Mouse (Mus musculus) ES-Bruce4 (cell line): ENCODE results near the gene Slc22a8. TPM values are rescaled to one million over a fixed set of nuclear protein-coding genes. Genes with fewer than 3 reads are reported as not detected.

ENCODE experiments used
- H3K27ac ChIP-seq: 2 replicates; pipeline ENCODE4 v1.5.1; 2012; ENCODE audit warnings: low read length, inconsistent platforms; ENCODE audit not compliant: insufficient read depth
- H3K27me3 ChIP-seq: 2 replicates; pipeline ENCODE4 v1.6.1; 2012; ENCODE audit warnings: mild to moderate bottlenecking, low read length, inconsistent platforms; ENCODE audit not compliant: control insufficient read depth, poor library complexity, insufficient read depth, severe bottlenecking
- H3K36me3 ChIP-seq: 2 replicates; pipeline ENCODE4 v1.6.1; 2012; ENCODE audit warnings: inconsistent platforms, mild to moderate bottlenecking, low read length, moderate library complexity; ENCODE audit not compliant: control insufficient read depth, poor library complexity, insufficient read depth, severe bottlenecking
- H3K4me1 ChIP-seq: one replicate; pipeline ENCODE4 v1.8.1; 2011; ENCODE audit warnings: low read length; ENCODE audit not compliant: control insufficient read depth, insufficient read depth
- H3K4me3 ChIP-seq: 2 replicates; pipeline ENCODE4 v1.5.1; 2011; ENCODE audit warnings: low read depth, mild to moderate bottlenecking, low read length
- H3K9ac ChIP-seq: 2 replicates; pipeline ENCODE4 v1.6.1; 2012; ENCODE audit warnings: low read depth, mild to moderate bottlenecking, inconsistent platforms; ENCODE audit not compliant: poor library complexity, severe bottlenecking
- H3K9me3 ChIP-seq: replicated peaks from 2 replicates; pipeline ENCODE4 v1.6.1; 2012; ENCODE audit warnings: mild to moderate bottlenecking, low read length, inconsistent platforms; ENCODE audit not compliant: control insufficient read depth, poor library complexity, insufficient read depth, severe bottlenecking
- CTCF ChIP-seq: IDR thresholded peaks from one replicate; pipeline ENCODE4 v1.8.1; 2011; ENCODE audit warnings: low read depth, low read length
- EP300 ChIP-seq: IDR thresholded peaks from 2 replicates; pipeline ENCODE4 v1.6.1; 2011; ENCODE audit warnings: low read depth, low read length; ENCODE audit not compliant: insufficient read depth
- POLR2A ChIP-seq: IDR thresholded peaks from one replicate; pipeline ENCODE4 v1.8.1; 2011; ENCODE audit warnings: low read length; ENCODE audit not compliant: insufficient read depth
- polyA plus RNA-seq: library from polyadenylated mRNA; stranded (reverse); fragments of >200 nt; gene quantifications from 2 replicates; pipeline ENCODE4 v1.2.4, GENCODE M21; 2011; ENCODE audit warnings: low read depth; ENCODE audit not compliant: missing spikeins, insufficient read depth, insufficient read length

Slc22a8 gene
- polyA plus RNA-seq, 1 experiment, result not detected

GRCm38 (mm10) chr19:8632029-8632428 is 41.0 kb downstream of the Slc22a8 start:
- no peak overlapping the region for H3K9ac ChIP-seq
- H3K27ac ChIP-seq, result no peak overlapping the region
- no peaks in the 10 kb centered on the region; the same call in 1 of the 2 replicates for H3K9me3 ChIP-seq
- TF ChIP-seq CTCF, result no peak
- no peak for TF ChIP-seq POLR2A
- TF ChIP-seq EP300, result no peak
- no peaks in the 10 kb centered on the region for H3K4me1 ChIP-seq
- H3K36me3 ChIP-seq, result no peaks in the 10 kb centered on the region
- no peaks in the 10 kb centered on the region for H3K27me3 ChIP-seq
- H3K4me3 ChIP-seq, result no peak overlapping the region

GRCm38 (mm10) chr19:8642086-8642485 is 51.0 kb downstream of the Slc22a8 start:
- Histone ChIP-seq H3K4me3 (no peak overlapping the region), H3K9me3 (no peaks in the 10 kb centered on the region)

GRCm38 (mm10) chr19:8646393-8646792 is 55.3 kb downstream of the Slc22a8 start:
- Histone ChIP-seq H3K4me1 (no peaks in the 10 kb centered on the region), H3K36me3 (no peaks in the 10 kb centered on the region), H3K9me3 (no peaks in the 10 kb centered on the region), H3K27ac (no peak overlapping the region), H3K27me3 (no peaks in the 10 kb centered on the region), H3K4me3 (no peak overlapping the region), H3K9ac (no peak overlapping the region)
- TF ChIP-seq POLR2A, result no peak
- no peak for TF ChIP-seq EP300
- TF ChIP-seq CTCF, result no peak

More at GRCm38 (mm10) chr19:8642086-8642485, 51.0 kb downstream of the Slc22a8 start:
- Histone ChIP-seq H3K27ac (no peak overlapping the region), H3K9ac (no peak overlapping the region), H3K36me3 (no peaks in the 10 kb centered on the region), H3K27me3 (no peaks in the 10 kb centered on the region; the same call in 1 of the 2 replicates), H3K4me1 (no peaks in the 10 kb centered on the region)
- TF ChIP-seq CTCF (no peak), POLR2A (no peak), EP300 (no peak)

- Histone ChIP-seq H3K4me1 (no peaks in the 10 kb centered on the region), H3K27ac (no peak overlapping the region), H3K36me3 (no peaks in the 10 kb centered on the region), H3K4me3 (no peak overlapping the region), H3K9me3 (no peaks in the 10 kb centered on the region), H3K9ac (no peak overlapping the region), H3K27me3 (no peaks in the 10 kb centered on the region)
- TF ChIP-seq POLR2A, result no peak
- no peak for TF ChIP-seq EP300
- no peak for TF ChIP-seq CTCF
These were observed 64.8 kb downstream of the Slc22a8 start for GRCm38 (mm10) chr19:8655833-8656232.

GRCm38 (mm10) chr19:8656341-8656740 is 65.3 kb downstream of the Slc22a8 start:
- H3K9ac ChIP-seq, result no peak overlapping the region
- H3K9me3 ChIP-seq, result no peaks in the 10 kb centered on the region
- H3K27ac ChIP-seq, result no peak overlapping the region
- no peaks in the 10 kb centered on the region for H3K36me3 ChIP-seq
- no peak overlapping the region for H3K4me3 ChIP-seq
- TF ChIP-seq CTCF, result no peak
- no peak for TF ChIP-seq EP300
- no peak for TF ChIP-seq POLR2A
- H3K4me1 ChIP-seq, result no peaks in the 10 kb centered on the region
- H3K27me3 ChIP-seq, result no peaks in the 10 kb centered on the region

Other genes starting within 250 kb of the Slc22a8 start
- gene Slc22a30, start 186.1 kb upstream of the Slc22a8 start, polyA plus RNA-seq, result not detected in 2 replicates
- not detected in 2 replicates for gene Slc22a6, start 26.8 kb downstream of the Slc22a8 start, polyA plus RNA-seq
- not detected in 2 replicates for gene Chrm1, start 72.5 kb downstream of the Slc22a8 start, polyA plus RNA-seq
- 170 TPM in 2 replicates for gene Slc3a2, start 132.1 kb downstream of the Slc22a8 start, polyA plus RNA-seq
- 81.1 and 97.0 TPM in 2 replicates for gene Wdr74, start 144.6 kb downstream of the Slc22a8 start, polyA plus RNA-seq
- 2.2 TPM in 1 of 2 replicates, not detected in the other for gene 1700092M07Rik, start 149.5 kb downstream of the Slc22a8 start, polyA plus RNA-seq
- 45.6 and 47.1 TPM in 2 replicates for gene Stx5a, start 150.2 kb downstream of the Slc22a8 start, polyA plus RNA-seq
- 122 and 200 TPM in 2 replicates for gene Nxf1, start 165.8 kb downstream of the Slc22a8 start, polyA plus RNA-seq
- gene Tmem223, start 179.7 kb downstream of the Slc22a8 start, polyA plus RNA-seq, result 21.4 and 23.4 TPM in 2 replicates
- 29.0 and 34.5 TPM in 2 replicates for gene Tmem179b, start 183.2 kb downstream of the Slc22a8 start, polyA plus RNA-seq
- gene Taf6l, start 195.2 kb downstream of the Slc22a8 start, polyA plus RNA-seq, result 17.1 and 17.7 TPM in 2 replicates
- gene Polr2g, start 207.3 kb downstream of the Slc22a8 start, polyA plus RNA-seq, result 98.2 and 103 TPM in 2 replicates
- gene Zbtb3, start 211.3 kb downstream of the Slc22a8 start, polyA plus RNA-seq, result 3.1 and 4.1 TPM in 2 replicates
- 77.3 and 84.9 TPM in 2 replicates for gene Ttc9c, start 228.1 kb downstream of the Slc22a8 start, polyA plus RNA-seq
- gene Hnrnpul2, start 228.8 kb downstream of the Slc22a8 start, polyA plus RNA-seq, result 105 and 108 TPM in 2 replicates
- 74.8 and 87.2 TPM in 2 replicates for gene AC129217.1, start 238.5 kb downstream of the Slc22a8 start, polyA plus RNA-seq
- 32.3 and 36.2 TPM in 2 replicates for gene Bscl2, start 246.2 kb downstream of the Slc22a8 start, polyA plus RNA-seq
- 28.3 and 29.7 TPM in 2 replicates for gene Gng3, start 247.9 kb downstream of the Slc22a8 start, polyA plus RNA-seq